In genomic region chr2:116980692-116981091, GRCm38 (mm10) we compare ENCODE assay signal across 10 mouse cellular contexts.
DNase-seq lines count a peak whose midpoint lies in the region; ATAC-seq lines count a peak whose summit lies in the region.
"Had no signal": no experiment of that assay in that cellular context is flagged by ENCODE, and none has a peak within 500 bp of the region (broad histone marks: within the 10 kb centered on the region; RNA-seq: fewer than 3 reads in every experiment).

No protein-coding gene starts in this region.

- ATAC-seq in lung, embryonic 15.5 days (ENCODE audit: borderline replicate concordance, extremely low read depth, low FRiP score, low TSS enrichment), result no peak
- no peak for ATAC-seq in embryonic facial prominence, embryonic 14.5 days (ENCODE audit: low read depth)
- ATAC-seq in limb, embryonic 15.5 days (ENCODE audit: insufficient number of reproducible peaks, low FRiP score, low TSS enrichment, low read depth), result no peak

- WGBS in lung, embryonic 15.5 days, result 33% methylated on average over 5 of the region's 5 CpGs
- WGBS in embryonic facial prominence, embryonic 14.5 days, result 53% methylated on average over 5 of the region's 5 CpGs
- 60% methylated on average over 5 of the region's 5 CpGs for WGBS in limb, embryonic 15.5 days

- H3K4me3 ChIP-seq in lung, embryonic 15.5 days, result no peak overlapping the region
- H3K4me3 ChIP-seq in embryonic facial prominence, embryonic 14.5 days (ENCODE audit: low read depth, low read length), result no peak overlapping the region
- no peak overlapping the region for H3K4me3 ChIP-seq in limb, embryonic 15.5 days

- no peaks in the 10 kb centered on the region for H3K27me3 ChIP-seq in lung, embryonic 15.5 days
- H3K27me3 ChIP-seq in embryonic facial prominence, embryonic 14.5 days (replicated peaks; ENCODE audit: control insufficient read depth, insufficient read depth, low read length), result no peaks in the 10 kb centered on the region
- H3K27me3 ChIP-seq in limb, embryonic 15.5 days, result no peaks in the 10 kb centered on the region

- peak; percentile 29 for DNase-seq in adrenal gland, postnatal 10 days
- no peak for DNase-seq in adrenal gland, adult 18-20 months (ENCODE audit: low spot score in 2 of 2)
- no peak for DNase-seq in lung, postnatal 10 days
- no peak for DNase-seq in embryonic facial prominence, embryonic 14.5 days (ENCODE audit: low spot score)
- no peak for DNase-seq in right cerebral cortex, adult 18-20 months
- no peak for DNase-seq in cerebellum, adult 11-12 months
- DNase-seq: cerebellum, postnatal 14 days; liver had no signal

- H3K4me1 ChIP-seq in lung, embryonic 15.5 days, result peaks cover 52% of the 10 kb centered on the region
- H3K4me1 ChIP-seq in embryonic facial prominence, embryonic 14.5 days (ENCODE audit: control insufficient read depth, insufficient read depth, low read length), result peaks cover 37% of the 10 kb centered on the region
- H3K4me1 ChIP-seq in limb, embryonic 15.5 days, result peaks cover 23% of the 10 kb centered on the region

- H3K4me2 ChIP-seq in lung, embryonic 15.5 days, result no peak overlapping the region
- no peak overlapping the region for H3K4me2 ChIP-seq in embryonic facial prominence, embryonic 14.5 days (ENCODE audit: low read depth, low read length)
- H3K4me2 ChIP-seq in limb, embryonic 15.5 days, result no peak overlapping the region

- no peaks in the 10 kb centered on the region for H3K9me3 ChIP-seq in lung, embryonic 15.5 days
- H3K9me3 ChIP-seq in embryonic facial prominence, embryonic 14.5 days (ENCODE audit: control insufficient read depth, low read length), result no peaks in the 10 kb centered on the region
- H3K9me3 ChIP-seq in limb, embryonic 15.5 days, result no peaks in the 10 kb centered on the region

- H3K9ac ChIP-seq in lung, embryonic 15.5 days, result no peak overlapping the region
- H3K9ac ChIP-seq in embryonic facial prominence, embryonic 14.5 days (ENCODE audit: low read depth, low read length), result no peak overlapping the region
- H3K9ac ChIP-seq in limb, embryonic 15.5 days, result no peak overlapping the region

- no peaks in the 10 kb centered on the region for H3K36me3 ChIP-seq in lung, embryonic 15.5 days
- no peaks in the 10 kb centered on the region for H3K36me3 ChIP-seq in embryonic facial prominence, embryonic 14.5 days (ENCODE audit: control insufficient read depth, insufficient read depth, low read length)
- H3K36me3 ChIP-seq in limb, embryonic 15.5 days, result no peaks in the 10 kb centered on the region

- peak overlapping the region; percentile 90 for H3K27ac ChIP-seq in lung, embryonic 15.5 days
- H3K27ac ChIP-seq in embryonic facial prominence, embryonic 14.5 days (replicated peaks; ENCODE audit: low read depth, low read length), result peak overlapping the region; percentile 42
- peak overlapping the region; percentile 28; the same call in 1 of the 2 replicates for H3K27ac ChIP-seq in limb, embryonic 15.5 days

Comparison
In these comparisons a context has a peak if more than half of its experiments do, and no peak if none do; other contexts are left out.
1. H3K27ac ChIP-seq: peak in every context shown above with its lines; median percentile 90 in lung, embryonic 15.5 days; 42 in embryonic facial prominence, embryonic 14.5 days; 28 in limb, embryonic 15.5 days.